Mouse (Mus musculus) fat pad, adult 2 months (tissue): ENCODE measurements around the gene Hyls1.
A peak's percentile ranks its signal among the peaks of the same experiment; 100 is the strongest.
"Not testable (repeated sequence)": the region's sequence is repeated elsewhere in the genome, so short reads cannot be mapped to it uniquely, and the experiment has no call there.

Experiments
- DNase-seq: peaks from one replicate; pipeline ENCODE4 v3.0.0-alpha.2; 2011; ENCODE audit warnings: low read depth, low spot score; ENCODE audit errors: extremely low read depth

Gene Hyls1

DNA sequence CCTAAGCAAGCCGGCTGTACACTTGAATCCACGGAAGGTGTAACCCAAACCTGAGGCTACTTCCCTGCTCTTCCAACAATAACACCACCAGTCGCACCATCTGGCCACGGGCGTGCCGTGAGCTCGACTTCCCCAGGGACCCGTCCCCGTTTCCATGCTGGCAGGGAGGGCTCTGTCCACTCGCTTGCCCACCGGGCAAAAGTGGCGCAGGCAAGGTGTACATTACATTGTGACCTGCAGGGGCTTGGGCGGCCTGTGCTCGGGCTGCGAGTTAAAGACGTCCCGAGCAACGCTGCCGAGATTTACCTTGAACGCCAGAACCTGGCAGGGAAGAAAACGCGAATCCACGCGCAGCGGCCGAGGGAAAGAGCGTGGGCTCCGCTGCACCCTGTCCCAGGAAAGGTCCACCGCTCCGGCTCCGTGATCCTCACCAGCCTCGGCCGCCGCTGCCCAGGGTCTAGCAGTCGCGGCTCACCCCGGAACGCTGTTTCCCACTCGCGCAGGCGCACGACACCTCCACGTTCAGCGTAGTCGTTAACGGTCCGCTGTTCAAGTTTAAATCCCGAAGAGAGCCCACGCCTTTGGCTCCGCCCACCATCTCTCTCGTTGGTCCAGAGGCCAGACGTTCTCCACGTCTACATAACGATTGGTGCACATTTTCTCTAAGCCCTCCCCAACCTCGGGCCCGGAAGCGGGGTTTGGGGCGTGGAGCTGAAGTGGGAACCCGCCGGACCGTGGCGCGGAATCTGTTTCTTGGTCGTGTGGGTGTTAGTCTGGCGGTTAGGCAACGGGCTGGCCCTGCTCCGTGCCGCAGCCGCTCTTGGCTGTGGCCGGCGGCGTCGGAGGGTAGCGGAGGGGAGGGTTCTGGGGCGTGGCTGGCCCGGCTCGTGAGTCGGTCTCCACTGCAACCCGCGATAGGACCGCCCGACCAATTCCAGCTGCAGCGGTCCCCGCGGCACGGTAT lies at the start of gene Hyls1, which contains the start of gene Pate2:
TSS of gene Hyls1 (minus strand) at position 828 of the 964 bp plus-strand sequence.
TSS of gene Pate2 (plus strand) at position 714 of the 964 bp plus-strand sequence.
- DNase-seq: peak; percentile 74

- DNase-seq: not testable (repeated sequence)
Measured at GRCm38 (mm10) chr9:35616784-35617183, 46.6 kb upstream of the Hyls1 start.

DNA sequence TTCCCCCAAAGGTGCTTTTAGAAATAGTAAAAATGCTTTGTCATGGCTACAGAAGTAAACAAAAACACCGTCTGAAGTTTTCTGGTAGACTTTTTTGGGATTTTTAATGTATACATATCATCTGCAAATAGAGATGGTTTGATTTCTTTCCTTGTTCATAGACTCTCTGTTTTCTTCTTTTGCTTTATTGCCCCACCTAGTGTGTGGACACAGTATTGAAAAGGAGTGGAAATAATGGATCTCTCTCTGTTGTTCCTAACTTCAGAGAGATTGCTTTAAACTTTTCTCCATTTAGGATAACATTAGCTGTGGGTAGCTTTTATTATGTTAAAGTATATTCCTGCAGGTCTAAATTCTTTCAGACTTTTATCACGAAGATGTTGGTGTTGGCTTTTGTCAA lies 43.8 kb upstream of the Hyls1 start:
- no peak for DNase-seq

GRCm38 (mm10) chr9:35611841-35612240 lies 41.6 kb upstream of the Hyls1 start, which contains the start of gene Pate4:
Gene Pate4 (minus strand): TSS chr9:35611941.
- no peak for DNase-seq

DNA sequence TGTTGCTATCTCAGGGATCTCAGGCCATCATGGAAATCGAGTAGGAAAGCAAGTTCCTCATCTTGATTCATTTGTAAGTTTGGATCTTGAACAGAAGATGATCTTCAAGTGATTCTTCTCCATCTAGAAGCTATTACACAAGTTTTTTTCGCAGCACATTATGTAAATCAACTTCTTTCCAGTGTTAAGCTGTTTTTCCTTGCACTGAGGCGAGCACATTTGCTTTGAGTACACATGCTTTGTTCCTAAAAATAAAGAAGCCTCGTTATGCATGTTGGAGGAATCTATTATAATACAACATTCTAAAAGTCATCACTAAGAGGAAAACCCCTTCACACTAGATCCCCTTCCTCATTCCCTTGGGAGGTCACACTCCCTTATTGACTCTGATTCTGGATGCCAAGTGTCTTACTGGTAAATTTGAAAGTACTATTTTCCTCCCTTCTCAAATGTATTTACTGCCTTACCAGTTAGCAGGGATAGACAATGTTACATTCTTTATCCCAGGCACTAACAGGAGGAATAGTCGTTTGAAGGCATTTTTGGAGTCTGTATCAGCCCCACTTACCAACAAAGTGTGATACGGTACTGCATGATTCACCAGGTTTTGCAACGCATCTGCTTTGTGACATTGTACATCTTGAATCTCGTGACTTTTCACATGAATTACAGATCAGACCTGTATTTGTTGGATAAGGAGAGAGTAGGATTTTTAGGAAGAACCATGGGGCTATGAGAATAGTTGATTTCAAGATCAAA lies 37.6 kb upstream of the Hyls1 start:
- DNase-seq: no peak

DNA sequence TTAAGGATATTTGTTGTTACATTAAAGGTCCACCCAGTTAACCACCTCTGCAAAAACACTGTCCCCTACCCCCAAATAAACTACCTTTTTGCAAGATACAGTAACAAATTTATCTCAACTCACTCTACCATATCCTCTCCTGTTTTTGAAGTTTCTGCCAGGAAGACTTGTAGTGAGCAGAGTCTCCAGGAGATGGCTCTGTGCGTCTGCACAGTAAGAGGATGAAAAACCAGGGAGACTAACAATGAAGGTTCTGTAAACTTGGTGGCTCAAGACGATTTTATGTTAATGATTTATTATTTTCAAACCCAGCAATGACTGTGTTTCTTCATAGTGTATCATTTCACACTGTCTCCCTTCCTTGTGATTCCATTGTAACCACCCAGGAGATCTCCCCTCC lies 22.7 kb upstream of the Hyls1 start:
- DNase-seq: no peak

GRCm38 (mm10) chr9:35587674-35588073 lies 17.5 kb upstream of the Hyls1 start:
- DNase-seq: no peak

DNA sequence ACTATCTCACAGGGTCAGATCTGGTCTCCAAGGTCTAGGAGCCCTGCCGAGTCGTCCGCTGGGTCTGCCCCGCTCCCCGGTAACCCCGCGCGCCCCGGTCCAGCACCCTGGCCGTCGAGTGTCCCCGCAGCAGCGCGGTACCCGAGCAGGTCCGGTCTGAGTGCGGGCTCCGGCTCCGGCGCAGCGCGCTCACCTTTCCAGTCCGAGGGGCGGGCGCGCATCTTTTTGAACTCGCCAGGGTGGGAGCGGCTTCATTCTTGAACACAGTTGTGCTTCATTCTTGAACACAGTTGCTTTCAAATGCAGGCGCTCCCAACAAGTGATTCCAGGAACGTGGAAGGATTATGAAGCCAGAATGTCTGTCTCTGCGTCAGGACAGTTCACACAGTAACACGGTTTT lies 4.2 kb upstream of the Hyls1 start:
- no peak for DNase-seq

GRCm38 (mm10) chr9:35570663-35571062 lies 465 bp upstream of the Hyls1 start:
- DNase-seq: no peak

DNA sequence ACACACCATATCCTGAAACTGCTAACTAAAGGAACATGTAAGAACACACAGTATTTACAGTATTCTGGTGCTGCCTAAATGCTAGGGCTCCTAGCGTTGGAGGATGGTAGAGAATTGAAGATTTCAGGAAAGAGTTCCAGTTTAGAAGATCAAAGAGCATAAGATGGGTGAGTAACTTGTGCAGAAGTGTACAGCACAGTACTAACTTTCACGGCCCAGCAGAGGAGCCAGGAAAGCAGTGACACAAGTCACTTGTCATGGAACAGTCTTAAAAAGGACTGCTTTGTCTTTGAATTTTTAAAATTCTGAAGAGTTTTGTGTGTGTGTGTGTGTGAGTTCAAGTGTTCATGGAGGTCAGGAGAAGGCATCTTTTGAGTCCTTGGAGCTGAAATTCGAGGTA lies 2.2 kb downstream of the Hyls1 start:
- no peak for DNase-seq

DNA sequence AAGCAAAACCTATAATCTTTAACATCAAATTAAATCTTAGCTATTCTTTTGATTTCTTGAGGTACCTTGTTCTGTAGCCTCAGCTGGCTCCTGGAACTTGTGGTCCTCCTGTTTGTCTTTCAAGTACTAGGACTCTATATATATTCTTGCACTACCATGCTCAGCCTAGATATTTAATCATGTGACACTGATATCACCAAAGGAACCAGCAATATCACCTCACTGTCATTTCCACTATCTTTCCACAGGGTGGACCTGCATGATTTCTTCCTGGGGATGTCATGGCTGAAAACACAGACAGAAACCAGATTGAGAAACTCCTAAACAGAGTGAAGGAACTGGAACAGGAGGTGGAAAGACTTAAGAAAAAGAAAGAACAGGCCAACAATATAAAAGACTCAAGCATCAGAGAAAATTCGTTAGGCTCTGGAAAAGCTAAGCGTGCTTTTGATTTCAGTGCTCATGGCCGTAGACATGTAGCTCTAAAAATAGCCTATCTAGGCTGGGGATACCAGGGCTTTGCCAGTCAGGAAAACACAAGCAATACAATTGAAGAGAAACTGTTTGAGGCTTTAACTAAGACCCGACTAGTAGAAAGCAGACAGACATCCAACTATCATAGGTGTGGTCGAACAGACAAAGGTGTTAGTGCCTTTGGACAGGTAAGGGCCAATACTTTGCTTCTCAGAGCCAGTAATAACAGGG lies 5.5 kb downstream of the Hyls1 start:
- no peak for DNase-seq

DNA sequence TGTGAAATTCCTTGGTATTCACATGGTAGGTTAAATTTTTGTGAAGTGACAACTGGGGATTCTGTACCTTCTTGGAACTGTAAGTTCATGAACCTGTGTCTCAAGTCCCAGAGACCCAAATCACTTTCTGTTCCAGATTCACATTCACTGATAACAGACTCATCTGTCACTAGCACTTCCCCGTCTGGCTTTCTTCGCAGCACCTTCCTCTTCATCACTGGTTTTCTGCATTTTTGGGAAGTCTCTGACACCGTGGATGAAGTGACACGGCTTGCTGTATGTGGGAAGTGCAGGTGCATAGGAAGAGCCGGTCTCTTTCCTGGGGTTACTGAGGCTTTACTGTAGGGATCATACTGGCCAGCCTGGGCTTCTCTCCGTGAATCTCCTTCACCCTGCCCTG lies 8.6 kb downstream of the Hyls1 start:
- DNase-seq: no peak

DNA sequence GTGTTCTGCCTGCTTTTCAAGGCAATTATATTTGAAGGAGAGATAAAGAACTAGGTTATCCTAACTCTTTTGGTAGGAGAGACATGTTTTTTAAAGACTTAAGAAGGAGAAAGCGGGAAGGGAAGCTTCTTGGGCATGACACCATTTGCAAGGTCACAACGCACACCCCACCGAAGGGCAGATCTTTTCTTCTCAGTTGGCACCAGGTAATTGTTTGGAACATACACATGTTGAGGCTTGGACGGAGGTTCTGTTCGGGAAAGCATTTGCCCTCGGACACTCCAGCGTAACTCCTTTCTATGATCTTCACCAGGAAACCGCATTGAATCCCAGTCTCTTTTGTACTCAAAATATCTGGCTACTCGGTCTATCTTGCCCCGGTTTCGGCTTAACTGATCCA lies 9.1 kb downstream of the Hyls1 start:
- DNase-seq: no peak

DNA sequence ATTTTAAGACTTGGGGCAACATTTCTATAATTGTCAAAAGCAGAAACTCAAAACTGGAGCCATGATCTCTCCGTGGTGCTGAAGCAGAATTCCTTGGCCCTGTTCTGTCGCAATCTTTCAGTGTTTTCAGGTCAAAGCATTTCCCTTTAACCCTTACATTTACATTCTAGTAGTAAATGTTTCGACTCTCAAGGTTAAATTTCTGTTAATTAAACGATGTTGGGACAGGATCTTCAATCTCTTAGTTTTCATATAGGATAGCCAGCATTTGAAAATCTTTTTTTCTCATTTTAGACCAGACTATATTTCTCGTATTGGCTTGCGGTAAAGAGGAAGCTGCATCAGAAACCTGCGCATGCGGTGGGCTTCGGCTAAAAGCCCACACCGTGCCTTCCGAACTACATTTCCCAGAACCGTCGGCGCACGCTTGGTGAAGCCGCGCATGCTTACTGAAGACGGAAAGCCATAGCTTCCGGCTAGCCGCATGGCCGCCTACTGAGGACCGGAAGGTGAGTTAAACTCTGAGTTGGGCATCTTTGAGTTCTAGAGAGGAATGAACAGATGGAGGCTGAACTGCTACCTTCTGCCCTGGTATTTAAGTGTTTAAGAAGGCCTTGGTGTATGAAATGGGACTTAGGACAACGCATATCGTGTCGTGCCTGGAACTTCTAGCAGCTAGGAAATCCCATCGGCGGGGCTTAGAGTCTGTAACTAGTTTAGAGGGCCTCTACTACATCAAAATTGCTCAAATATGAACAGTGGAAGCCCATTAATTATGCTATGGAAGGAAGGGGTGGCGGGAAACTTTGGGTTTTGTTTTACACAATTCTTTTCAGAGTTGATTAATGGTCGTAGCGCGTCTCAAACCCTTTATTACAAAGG lies 10.9 kb downstream of the Hyls1 start:
- DNase-seq: no peak

DNA sequence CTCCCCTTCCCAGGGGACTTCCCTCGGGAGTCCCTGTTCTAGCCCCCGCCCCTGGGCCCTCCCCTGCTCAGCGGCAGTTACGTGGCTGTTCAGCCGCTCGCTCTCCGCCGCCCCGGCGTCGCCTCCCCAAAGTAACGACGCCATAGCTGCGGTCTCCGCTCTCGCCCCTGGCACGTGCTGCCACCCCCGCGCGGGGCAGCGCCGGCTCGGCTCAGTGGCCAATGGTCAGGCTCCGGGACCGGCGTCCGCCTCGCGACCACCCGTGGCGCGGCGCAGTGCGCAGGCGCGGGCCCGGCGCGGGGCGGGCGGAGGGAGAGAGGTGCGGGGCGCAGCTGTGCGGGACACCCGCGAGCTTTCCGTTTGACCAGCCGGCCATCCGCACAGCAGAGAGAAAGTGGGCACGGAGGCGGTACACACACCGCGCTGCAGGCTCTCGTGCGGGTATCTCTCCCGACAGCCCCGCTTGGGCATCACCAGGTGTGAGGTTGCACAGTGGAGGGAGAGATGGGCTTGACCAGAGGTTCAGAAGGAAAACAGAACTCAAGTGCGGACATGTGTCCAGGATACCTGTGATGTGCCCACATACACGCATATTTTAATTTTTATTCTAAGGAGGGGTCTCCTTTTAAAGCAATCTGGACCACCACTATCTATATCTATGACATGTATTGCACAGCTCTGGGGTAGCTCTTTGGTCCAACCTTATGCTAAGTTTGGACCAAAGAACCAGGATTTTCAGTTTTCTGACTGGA lies 11.8 kb downstream of the Hyls1 start, which contains the start of the genes Ddx25 and Pus3:
TSS of gene Ddx25 (minus strand) at position 272 of the 752 bp plus-strand sequence.
TSS of gene Pus3 (plus strand) at position 339 of the 752 bp plus-strand sequence.
- DNase-seq: no peak

- DNase-seq: no peak
Measured at GRCm38 (mm10) chr9:35556494-35557102, 13.6 kb downstream of the Hyls1 start.

GRCm38 (mm10) chr9:35548455-35548854 lies 21.7 kb downstream of the Hyls1 start:
- DNase-seq: no peak

DNA sequence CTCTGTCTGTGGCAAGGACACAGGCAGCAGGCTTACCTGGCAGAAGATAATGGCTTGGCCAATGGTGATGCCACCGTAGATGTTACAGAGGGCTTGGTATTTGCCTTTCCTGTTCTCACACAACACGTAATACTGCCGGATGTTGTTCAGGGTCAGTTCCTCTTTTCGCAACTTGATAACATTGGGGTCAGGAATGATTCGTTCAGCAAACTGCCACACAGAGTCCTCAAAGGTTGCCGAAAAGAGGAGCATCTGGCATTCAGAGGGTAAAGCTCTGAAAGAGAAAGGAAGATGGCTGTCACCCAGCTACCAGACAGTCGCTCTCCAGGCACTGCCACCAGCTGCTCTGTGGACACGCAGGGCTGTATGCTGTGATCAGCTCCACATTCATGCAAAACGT lies 23.5 kb downstream of the Hyls1 start:
- no peak for DNase-seq

DNA sequence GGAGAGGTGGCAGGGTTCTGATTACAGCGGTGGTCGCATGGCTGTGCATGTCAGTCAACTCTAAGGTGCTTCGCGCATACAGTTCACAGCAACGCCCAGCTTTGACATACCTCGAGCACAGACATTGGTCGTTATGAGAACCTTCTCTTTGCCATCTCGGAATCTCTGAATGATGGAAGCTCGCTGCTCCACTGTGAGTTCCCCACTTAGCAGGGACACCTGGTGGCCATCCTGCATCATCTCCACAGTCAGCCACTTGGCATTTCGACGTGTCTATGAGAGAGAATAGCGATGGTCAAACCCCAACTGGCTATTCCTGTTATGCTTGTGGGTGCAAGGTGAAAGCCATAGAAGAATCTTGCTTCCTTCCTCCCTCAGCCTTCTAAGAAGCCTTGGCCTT lies 24.5 kb downstream of the Hyls1 start:
- DNase-seq: no peak
